Mouse (Mus musculus) liver, postnatal 0 days (tissue): Measurements from ENCODE around the gene Tsnaxip1.
"Not testable (repeated sequence)": the region's sequence is repeated elsewhere in the genome, so short reads cannot be mapped to it uniquely, and the experiment has no call there.

ENCODE experiments used
- CTCF ChIP-seq: sonication (generic); IDR thresholded peaks from 2 replicates; pipeline ENCODE4 v1.5.1; 2016; ENCODE audit warnings: antibody characterized with exemption, low read depth
- EP300 ChIP-seq: IDR thresholded peaks from 2 replicates; pipeline ENCODE4 v1.6.1; 2016; ENCODE audit warnings: antibody characterized with exemption, low read depth, mild to moderate bottlenecking

DNA sequence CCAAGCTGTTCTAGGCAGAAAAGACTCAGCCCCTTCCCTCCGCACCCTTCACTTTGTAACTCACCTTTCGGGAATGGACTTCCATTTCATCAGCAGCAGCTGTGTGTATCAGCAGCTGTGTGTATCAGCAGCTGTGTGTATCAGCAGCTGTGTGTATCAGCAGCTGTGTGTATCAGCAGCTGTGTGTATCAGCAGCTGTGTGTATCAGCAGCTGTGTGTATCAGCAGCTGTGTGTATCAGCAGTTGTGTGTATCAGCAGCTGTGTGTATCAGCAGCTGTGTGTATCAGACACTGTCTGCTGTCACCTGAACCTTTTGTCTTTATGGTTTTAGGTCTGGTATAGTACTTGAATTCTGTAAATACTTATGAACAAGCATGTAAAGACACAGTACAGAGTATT lies 6.2 kb downstream of the Tsnaxip1 start:
- TF ChIP-seq CTCF: not testable (repeated sequence)
- TF ChIP-seq EP300: peak; percentile 95
